Mouse (Mus musculus) frontal cortex, adult 2 months (tissue): ENCODE data around the gene Rabl6. TPM values are rescaled to one million over a fixed set of nuclear protein-coding genes. Genes with fewer than 3 reads are reported as not detected.
"Not testable (repeated sequence)": the region's sequence is repeated elsewhere in the genome, so short reads cannot be mapped to it uniquely, and the experiment has no call there.

Experiments
- DNase-seq, 2 experiments: peaks; one replicate each; pipeline ENCODE4 v3.0.0; 2022; ENCODE audit warnings: low spot score in 1 of 2; ENCODE audit errors: extremely low spot score in 1 of 2
- polyA plus RNA-seq: library from polyadenylated mRNA; depleted of rRNA; stranded (reverse); fragments of >200 nt; gene quantifications from 2 replicates; pipeline ENCODE4 v1.2.3, GENCODE M21; 2012

Rabl6 gene
- polyA plus RNA-seq, 1 experiment: 148 TPM

- peak in 1 of 2 experiments; percentile 74 for DNase-seq
Measured at GRCm38 (mm10) chr2:25576028-25576850, 32.1 kb downstream of the Rabl6 start.

GRCm38 (mm10) chr2:25575432-25576027 lies 32.8 kb downstream of the Rabl6 start:
- no peak for DNase-seq

- peak; percentile 96 to 97 for DNase-seq
Measured at GRCm38 (mm10) chr2:25574579-25575431, 33.5 kb downstream of the Rabl6 start, which contains the start of the genes Mamdc4 and Phpt1. Mamdc4 (minus strand) TSS chr2:25574845. Phpt1 (minus strand) TSS chr2:25575224.

DNA sequence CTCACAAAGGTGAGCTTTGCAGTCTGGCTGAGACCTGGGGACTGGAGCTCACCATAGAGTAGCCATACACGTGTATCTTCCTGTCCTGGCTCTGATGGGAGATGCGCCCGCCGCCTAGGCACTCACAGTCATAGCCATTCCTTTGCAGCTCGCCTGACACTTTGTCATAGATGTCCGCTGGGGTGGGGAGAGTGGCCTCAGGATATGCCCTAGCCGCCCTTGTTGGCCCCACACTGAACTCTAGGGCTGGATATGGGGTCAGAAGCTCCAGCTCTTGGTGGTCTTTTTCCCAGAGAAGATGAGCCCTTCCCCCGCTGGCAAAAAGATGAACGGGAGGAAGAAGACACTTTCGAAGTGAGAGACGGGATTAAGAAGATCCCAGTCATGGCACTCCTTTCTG lies 34.2 kb downstream of the Rabl6 start:
- no peak for DNase-seq

GRCm38 (mm10) chr2:25573068-25573467 lies 35.3 kb downstream of the Rabl6 start:
- no peak for DNase-seq

GRCm38 (mm10) chr2:25571221-25571620 lies 37.1 kb downstream of the Rabl6 start:
- DNase-seq: no peak

- DNase-seq: no peak
Measured at GRCm38 (mm10) chr2:25569323-25569722, 39.0 kb downstream of the Rabl6 start.

- no peak for DNase-seq
Measured at GRCm38 (mm10) chr2:25568473-25569019, 39.8 kb downstream of the Rabl6 start.

GRCm38 (mm10) chr2:25566558-25566957 lies 41.8 kb downstream of the Rabl6 start:
- no peak for DNase-seq

GRCm38 (mm10) chr2:25565741-25566140 lies 42.6 kb downstream of the Rabl6 start:
- DNase-seq: no peak

GRCm38 (mm10) chr2:25561946-25562345 lies 46.4 kb downstream of the Rabl6 start:
- DNase-seq: no peak

GRCm38 (mm10) chr2:25560551-25560950 lies 47.8 kb downstream of the Rabl6 start:
- no peak for DNase-seq

GRCm38 (mm10) chr2:25558774-25559173 lies 49.5 kb downstream of the Rabl6 start:
- DNase-seq: no peak

GRCm38 (mm10) chr2:25557964-25558360 lies 50.4 kb downstream of the Rabl6 start:
- no peak for DNase-seq

- peak; percentile 90 to 96 for DNase-seq
Measured at GRCm38 (mm10) chr2:25557221-25557963, 50.9 kb downstream of the Rabl6 start, which contains the start of gene Edf1. Edf1 (plus strand) TSS chr2:25557847.

- DNase-seq: no peak
Measured at GRCm38 (mm10) chr2:25556296-25556695, 52.0 kb downstream of the Rabl6 start.

GRCm38 (mm10) chr2:25555479-25555878 lies 52.8 kb downstream of the Rabl6 start:
- not testable (repeated sequence) for DNase-seq

GRCm38 (mm10) chr2:25553171-25553786 lies 55.0 kb downstream of the Rabl6 start:
- not testable (repeated sequence) for DNase-seq

- DNase-seq: peak in 1 of 2 experiments; percentile 65
Measured at GRCm38 (mm10) chr2:25551186-25551585, 57.1 kb downstream of the Rabl6 start.
